Mouse (Mus musculus): ENCODE measurements around the gene Hhat. TPM values are rescaled to one million over a fixed set of nuclear protein-coding genes. Genes with fewer than 3 reads are reported as not detected.

Hhat gene
- polyA plus RNA-seq, 1 experiment: not detected

- WGBS: 80% methylated on average over 7 of the region's 7 CpGs
- TF ChIP-seq POLR2A (IDR thresholded peaks at IDR 0.05; ENCODE audit: insufficient read depth, low read depth, low read length) (no peak), CTCF (IDR thresholded peaks at IDR 0.05; ENCODE audit: insufficient read depth, low read depth, low read length) (no peak)
- no peak overlapping the region for H3K27ac ChIP-seq (ENCODE audit: insufficient read depth, low read depth, low read length)
- H3K4me3 ChIP-seq (ENCODE audit: insufficient read depth, low read depth, low read length): no peak overlapping the region
- peaks cover 10% of the 10 kb centered on the region for H3K4me1 ChIP-seq (ENCODE audit: control insufficient read depth, insufficient read depth, low read length)
Measured at GRCm38 (mm10) chr1:192692982-192693381, 78.0 kb downstream of the Hhat start.

GRCm38 (mm10) chr1:192682219-192682951, 88.6 kb downstream of the Hhat start:
- no peaks in the 10 kb centered on the region for H3K4me1 ChIP-seq (ENCODE audit: control insufficient read depth, insufficient read depth, low read length)
- WGBS: 71% methylated on average over 4 of the region's 4 CpGs
- H3K27ac ChIP-seq (ENCODE audit: insufficient read depth, low read depth, low read length): no peak overlapping the region

GRCm38 (mm10) chr1:192677236-192677635, 93.8 kb downstream of the Hhat start:
- WGBS: 73% methylated on average over 5 of the region's 5 CpGs
- TF ChIP-seq CTCF (IDR thresholded peaks at IDR 0.05; ENCODE audit: insufficient read depth, low read depth, low read length): no peak
- no peak for TF ChIP-seq POLR2A (IDR thresholded peaks at IDR 0.05; ENCODE audit: insufficient read depth, low read depth, low read length)
- H3K27ac ChIP-seq (ENCODE audit: insufficient read depth, low read depth, low read length): no peak overlapping the region
- H3K4me1 ChIP-seq (ENCODE audit: control insufficient read depth, insufficient read depth, low read length): no peaks in the 10 kb centered on the region
- no peak overlapping the region for H3K4me3 ChIP-seq (ENCODE audit: insufficient read depth, low read depth, low read length)

More at GRCm38 (mm10) chr1:192682219-192682951, 88.6 kb downstream of the Hhat start:
- no peak for TF ChIP-seq CTCF (IDR thresholded peaks at IDR 0.05; ENCODE audit: insufficient read depth, low read depth, low read length)
- TF ChIP-seq POLR2A (IDR thresholded peaks at IDR 0.05; ENCODE audit: insufficient read depth, low read depth, low read length): no peak
- no peak overlapping the region for H3K4me3 ChIP-seq (ENCODE audit: insufficient read depth, low read depth, low read length)

- TF ChIP-seq POLR2A (IDR thresholded peaks at IDR 0.05; ENCODE audit: insufficient read depth, low read depth, low read length) (no peak), CTCF (IDR thresholded peaks at IDR 0.05; ENCODE audit: insufficient read depth, low read depth, low read length) (no peak)
- no peak overlapping the region for H3K4me3 ChIP-seq (ENCODE audit: insufficient read depth, low read depth, low read length)
- H3K4me1 ChIP-seq (ENCODE audit: control insufficient read depth, insufficient read depth, low read length): no peaks in the 10 kb centered on the region
- H3K27ac ChIP-seq (ENCODE audit: insufficient read depth, low read depth, low read length): no peak overlapping the region
- 84% methylated on average over 4 of the region's 4 CpGs for WGBS
Measured at GRCm38 (mm10) chr1:192663608-192664007, 107.4 kb downstream of the Hhat start.

- WGBS: 84% methylated on average over 5 of the region's 5 CpGs
- no peak overlapping the region for H3K27ac ChIP-seq (ENCODE audit: insufficient read depth, low read depth, low read length)
- no peaks in the 10 kb centered on the region for H3K4me1 ChIP-seq (ENCODE audit: control insufficient read depth, insufficient read depth, low read length)
- TF ChIP-seq POLR2A (IDR thresholded peaks at IDR 0.05; ENCODE audit: insufficient read depth, low read depth, low read length) (no peak), CTCF (IDR thresholded peaks at IDR 0.05; ENCODE audit: insufficient read depth, low read depth, low read length) (no peak)
- H3K4me3 ChIP-seq (ENCODE audit: insufficient read depth, low read depth, low read length): no peak overlapping the region
Measured at GRCm38 (mm10) chr1:192663092-192663491, 107.9 kb downstream of the Hhat start.

GRCm38 (mm10) chr1:192661612-192662011, 109.4 kb downstream of the Hhat start:
- Histone ChIP-seq H3K4me3 (ENCODE audit: insufficient read depth, low read depth, low read length) (no peak overlapping the region), H3K4me1 (ENCODE audit: control insufficient read depth, insufficient read depth, low read length) (no peaks in the 10 kb centered on the region), H3K27ac (ENCODE audit: insufficient read depth, low read depth, low read length) (no peak overlapping the region)
- no peak for TF ChIP-seq POLR2A (IDR thresholded peaks at IDR 0.05; ENCODE audit: insufficient read depth, low read depth, low read length)
- TF ChIP-seq CTCF (IDR thresholded peaks at IDR 0.05; ENCODE audit: insufficient read depth, low read depth, low read length): no peak

DNA sequence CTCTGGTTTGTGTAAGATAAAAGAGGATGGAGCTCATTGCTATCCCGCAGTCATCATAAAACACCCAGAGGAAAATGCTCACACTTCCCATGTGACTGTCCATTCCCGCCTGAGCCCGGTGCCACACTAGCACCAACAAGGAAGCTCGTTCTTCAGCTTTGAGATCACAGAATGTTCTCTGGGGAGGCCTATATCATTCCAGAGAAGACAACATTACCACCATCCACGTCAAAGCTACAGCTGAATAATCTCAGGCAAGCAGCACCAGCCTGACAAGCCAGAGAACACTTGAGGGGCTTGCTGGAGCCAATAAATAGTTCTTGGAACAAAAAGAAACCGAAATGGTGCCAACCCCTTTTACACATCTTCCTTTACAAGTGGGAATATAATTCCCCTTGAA, 113.6 kb downstream of the Hhat start:
- H3K4me1 ChIP-seq (ENCODE audit: control insufficient read depth, insufficient read depth, low read length): no peaks in the 10 kb centered on the region
- TF ChIP-seq POLR2A (IDR thresholded peaks at IDR 0.05; ENCODE audit: insufficient read depth, low read depth, low read length): no peak
- TF ChIP-seq CTCF (IDR thresholded peaks at IDR 0.05; ENCODE audit: insufficient read depth, low read depth, low read length): no peak
- H3K4me3 ChIP-seq (ENCODE audit: insufficient read depth, low read depth, low read length): no peak overlapping the region
- WGBS: 72% methylated on average over 6 of the region's 6 CpGs
- H3K27ac ChIP-seq (ENCODE audit: insufficient read depth, low read depth, low read length): no peak overlapping the region

DNA sequence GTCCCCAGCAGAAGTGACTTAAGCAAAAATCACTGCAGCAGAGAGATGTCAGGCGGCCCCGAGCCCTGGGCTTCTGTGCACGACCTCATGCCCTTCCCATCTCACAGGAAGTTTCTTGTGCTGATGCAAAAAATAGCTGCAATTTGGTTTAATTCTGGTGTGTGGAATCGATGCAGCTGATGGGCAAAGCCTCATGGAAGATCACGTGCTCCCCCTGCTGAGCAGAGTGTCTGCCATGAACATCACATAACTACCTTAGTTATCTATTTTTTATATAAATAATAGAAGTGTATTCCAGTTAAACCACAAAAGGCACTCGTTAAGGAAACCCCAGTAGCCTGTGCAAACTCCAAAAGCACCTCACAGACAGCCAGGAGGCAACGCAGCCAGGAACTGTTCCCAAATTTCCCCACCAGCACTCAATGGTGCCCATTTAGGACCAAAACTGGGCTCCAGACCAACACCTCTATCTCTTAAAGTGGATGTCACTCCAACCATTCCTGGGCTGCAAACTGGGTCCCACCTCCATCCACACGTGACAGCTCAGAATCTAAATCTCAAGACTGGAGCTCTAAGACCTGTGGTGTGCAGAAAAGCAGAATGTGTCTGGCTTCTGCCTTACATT, 118.9 kb downstream of the Hhat start:
- H3K4me3 ChIP-seq (ENCODE audit: insufficient read depth, low read depth, low read length): no peak overlapping the region
- TF ChIP-seq POLR2A (IDR thresholded peaks at IDR 0.05; ENCODE audit: insufficient read depth, low read depth, low read length) (no peak), CTCF (IDR thresholded peaks at IDR 0.05; ENCODE audit: insufficient read depth, low read depth, low read length) (no peak)
- H3K4me1 ChIP-seq (ENCODE audit: control insufficient read depth, insufficient read depth, low read length): peaks cover 9% of the 10 kb centered on the region; the same call in 1 of the 2 replicates
- H3K27ac ChIP-seq (ENCODE audit: insufficient read depth, low read depth, low read length): no peak overlapping the region; the same call in 1 of the 2 replicates
- 35% methylated on average over 8 of the region's 8 CpGs for WGBS

- H3K27ac ChIP-seq (ENCODE audit: insufficient read depth, low read depth, low read length): no peak overlapping the region
- no peak overlapping the region for H3K4me3 ChIP-seq (ENCODE audit: insufficient read depth, low read depth, low read length)
- peaks cover 9% of the 10 kb centered on the region; the same call in 1 of the 2 replicates for H3K4me1 ChIP-seq (ENCODE audit: control insufficient read depth, insufficient read depth, low read length)
- no peak for TF ChIP-seq CTCF (IDR thresholded peaks at IDR 0.05; ENCODE audit: insufficient read depth, low read depth, low read length)
- WGBS: 88% methylated on average over 7 of the region's 7 CpGs
Measured at GRCm38 (mm10) chr1:192650586-192650985, 120.4 kb downstream of the Hhat start.

Data from olfactory bulb, adult 2 months (tissue).